Mouse (Mus musculus) forebrain, embryonic 10.5 days (tissue): ENCODE measurements around the gene Glp2r. TPM values are rescaled to one million over a fixed set of nuclear protein-coding genes. Genes with fewer than 3 reads are reported as not detected.

Experiments used
- DNase-seq: peaks from one replicate; pipeline ENCODE4 v3.0.0-alpha.2; 2017; ENCODE audit warnings: low spot score; ENCODE audit errors: extremely low spot score
- H3K27ac ChIP-seq: fragments of 300-500 bp; sonication (generic); 2 replicates; pipeline ENCODE4 v1.5.1; 2016; ENCODE audit warnings: mild to moderate bottlenecking
- H3K27me3 ChIP-seq: fragments of 300-500 bp; sonication (generic); 2 replicates; pipeline ENCODE4 v1.6.1; 2016; ENCODE audit warnings: mild to moderate bottlenecking; ENCODE audit not compliant: poor library complexity, severe bottlenecking
- H3K36me3 ChIP-seq: fragments of 300-500 bp; sonication (generic); replicated peaks from 2 replicates; pipeline ENCODE4 v1.6.1; 2016; ENCODE audit warnings: mild to moderate bottlenecking, moderate library complexity
- H3K4me1 ChIP-seq: fragments of 300-500 bp; sonication (generic); 2 replicates; pipeline ENCODE4 v1.6.1; 2016
- H3K4me3 ChIP-seq: fragments of 300-500 bp; sonication (generic); 2 replicates; pipeline ENCODE4 v1.5.1; 2016; ENCODE audit warnings: mild to moderate bottlenecking, moderate library complexity
- H3K9me3 ChIP-seq: fragments of 300-500 bp; sonication (generic); 2 replicates; pipeline ENCODE4 v1.6.1; 2016; ENCODE audit warnings: mild to moderate bottlenecking, moderate library complexity
- WGBS: fragments of 180-500 bp; shearing (Covaris S2); methylation state at CpG from one replicate; pipeline ENCODE4 v1.1.7; 2016; 5-methylcytosine and 5-hydroxymethylcytosine counted together
- polyA plus RNA-seq: library from polyadenylated mRNA; unstranded; fragments of >200 nt; fragmentation: Nextera tagmentation; extraction: Ambion mirVana; gene quantifications from 2 replicates; pipeline ENCODE4 v1.2.1, GENCODE M21; 2016

Gene Glp2r
- polyA plus RNA-seq, 1 experiment from 2014 or later: not detected

GRCm38 (mm10) chr11:67638401-67638800 lies 132.6 kb downstream of the Glp2r start:
- Histone ChIP-seq H3K4me1 (peaks cover 6% of the 10 kb centered on the region), H3K9me3 (no peaks in the 10 kb centered on the region), H3K27me3 (no peaks in the 10 kb centered on the region), H3K36me3 (no peaks in the 10 kb centered on the region), H3K4me3 (no peak overlapping the region), H3K27ac (no peak overlapping the region)
- DNase-seq: no peak
- 93% methylated on average over 3 of the region's 3 CpGs for WGBS

GRCm38 (mm10) chr11:67636905-67637586 lies 133.9 kb downstream of the Glp2r start:
- DNase-seq: no peak

GRCm38 (mm10) chr11:67636201-67636600 lies 134.8 kb downstream of the Glp2r start:
- DNase-seq: no peak
- Histone ChIP-seq H3K27me3 (no peaks in the 10 kb centered on the region), H3K27ac (no peak overlapping the region), H3K36me3 (no peaks in the 10 kb centered on the region), H3K4me1 (peaks cover 6% of the 10 kb centered on the region), H3K4me3 (no peak overlapping the region), H3K9me3 (no peaks in the 10 kb centered on the region)
- 72% methylated on average over 4 of the region's 4 CpGs for WGBS

More at GRCm38 (mm10) chr11:67636905-67637586, 133.9 kb downstream of the Glp2r start:
- H3K27me3 ChIP-seq: no peaks in the 10 kb centered on the region
- no peak overlapping the region for H3K27ac ChIP-seq
- H3K4me1 ChIP-seq: peaks cover 6% of the 10 kb centered on the region
- no peaks in the 10 kb centered on the region for H3K9me3 ChIP-seq
- WGBS: 60% methylated on average over 6 of the region's 6 CpGs
- no peaks in the 10 kb centered on the region for H3K36me3 ChIP-seq
- H3K4me3 ChIP-seq: no peak overlapping the region

- H3K4me1 ChIP-seq: peaks cover 6% of the 10 kb centered on the region
- WGBS: 84% methylated on average over 3 of the region's 3 CpGs
- DNase-seq: no peak
These were observed 137.2 kb downstream of the Glp2r start for GRCm38 (mm10) chr11:67633620-67634229.

GRCm38 (mm10) chr11:67632906-67633305 lies 138.0 kb downstream of the Glp2r start:
- Histone ChIP-seq H3K4me3 (no peak overlapping the region), H3K9me3 (no peaks in the 10 kb centered on the region), H3K27me3 (no peaks in the 10 kb centered on the region), H3K36me3 (no peaks in the 10 kb centered on the region), H3K27ac (no peak overlapping the region), H3K4me1 (peaks cover 6% of the 10 kb centered on the region)
- DNase-seq: no peak
- 80% methylated on average over 8 of the region's 8 CpGs for WGBS

More at GRCm38 (mm10) chr11:67633620-67634229, 137.2 kb downstream of the Glp2r start:
- no peaks in the 10 kb centered on the region for H3K36me3 ChIP-seq
- H3K4me3 ChIP-seq: no peak overlapping the region
- H3K27ac ChIP-seq: no peak overlapping the region
- no peaks in the 10 kb centered on the region for H3K27me3 ChIP-seq
- H3K9me3 ChIP-seq: no peaks in the 10 kb centered on the region

GRCm38 (mm10) chr11:67628522-67628921 lies 142.4 kb downstream of the Glp2r start:
- H3K36me3 ChIP-seq: no peaks in the 10 kb centered on the region
- no peak overlapping the region for H3K4me3 ChIP-seq
- H3K9me3 ChIP-seq: no peaks in the 10 kb centered on the region
- DNase-seq: no peak
- H3K4me1 ChIP-seq: no peaks in the 10 kb centered on the region
- H3K27me3 ChIP-seq: no peaks in the 10 kb centered on the region
- 89% methylated on average over 2 of the region's 2 CpGs for WGBS
- H3K27ac ChIP-seq: no peak overlapping the region

GRCm38 (mm10) chr11:67627179-67627578 lies 143.8 kb downstream of the Glp2r start:
- Histone ChIP-seq H3K27ac (no peak overlapping the region), H3K36me3 (no peaks in the 10 kb centered on the region), H3K4me1 (no peaks in the 10 kb centered on the region), H3K9me3 (no peaks in the 10 kb centered on the region), H3K27me3 (no peaks in the 10 kb centered on the region), H3K4me3 (no peak overlapping the region)
- DNase-seq: no peak
- WGBS: 88% methylated on average over 7 of the region's 7 CpGs

GRCm38 (mm10) chr11:67622340-67622739 lies 148.6 kb downstream of the Glp2r start:
- H3K4me3 ChIP-seq: no peak overlapping the region
- 91% methylated on average over 7 of the region's 7 CpGs for WGBS
- no peaks in the 10 kb centered on the region for H3K4me1 ChIP-seq
- H3K9me3 ChIP-seq: no peaks in the 10 kb centered on the region
- no peak overlapping the region for H3K27ac ChIP-seq
- DNase-seq: no peak
- H3K36me3 ChIP-seq: no peaks in the 10 kb centered on the region
- H3K27me3 ChIP-seq: no peaks in the 10 kb centered on the region

- no peak overlapping the region for H3K27ac ChIP-seq
- 92% methylated on average over 13 of the region's 13 CpGs for WGBS
- H3K4me1 ChIP-seq: no peaks in the 10 kb centered on the region
- no peaks in the 10 kb centered on the region for H3K9me3 ChIP-seq
- DNase-seq: no peak
- no peaks in the 10 kb centered on the region for H3K36me3 ChIP-seq
- H3K27me3 ChIP-seq: no peaks in the 10 kb centered on the region
- no peak overlapping the region for H3K4me3 ChIP-seq
These were observed 154.3 kb downstream of the Glp2r start for GRCm38 (mm10) chr11:67616557-67617239.

- H3K9me3 ChIP-seq: no peaks in the 10 kb centered on the region
- H3K4me3 ChIP-seq: no peak overlapping the region
- 91% methylated on average over 9 of the region's 9 CpGs for WGBS
- peaks cover 8% of the 10 kb centered on the region; the same call in 1 of the 2 replicates for H3K4me1 ChIP-seq
- no peak for DNase-seq
- H3K27me3 ChIP-seq: no peaks in the 10 kb centered on the region
- H3K36me3 ChIP-seq: no peaks in the 10 kb centered on the region
- H3K27ac ChIP-seq: no peak overlapping the region
These were observed 158.7 kb downstream of the Glp2r start for GRCm38 (mm10) chr11:67612158-67612839.
